Mouse (Mus musculus) layer of hippocampus, adult 9-11 months (tissue): ENCODE measurements at regions not wholly inside any gene's neighbourhood (a gene's known extent, or its start where the extent isn't known, plus 50 kb on each side); places are given as distances from the start of the nearest gene placed in this dataset.

Source experiments
- DNase-seq: peaks from one replicate; pipeline ENCODE4 v3.0.0; 2022

DNA sequence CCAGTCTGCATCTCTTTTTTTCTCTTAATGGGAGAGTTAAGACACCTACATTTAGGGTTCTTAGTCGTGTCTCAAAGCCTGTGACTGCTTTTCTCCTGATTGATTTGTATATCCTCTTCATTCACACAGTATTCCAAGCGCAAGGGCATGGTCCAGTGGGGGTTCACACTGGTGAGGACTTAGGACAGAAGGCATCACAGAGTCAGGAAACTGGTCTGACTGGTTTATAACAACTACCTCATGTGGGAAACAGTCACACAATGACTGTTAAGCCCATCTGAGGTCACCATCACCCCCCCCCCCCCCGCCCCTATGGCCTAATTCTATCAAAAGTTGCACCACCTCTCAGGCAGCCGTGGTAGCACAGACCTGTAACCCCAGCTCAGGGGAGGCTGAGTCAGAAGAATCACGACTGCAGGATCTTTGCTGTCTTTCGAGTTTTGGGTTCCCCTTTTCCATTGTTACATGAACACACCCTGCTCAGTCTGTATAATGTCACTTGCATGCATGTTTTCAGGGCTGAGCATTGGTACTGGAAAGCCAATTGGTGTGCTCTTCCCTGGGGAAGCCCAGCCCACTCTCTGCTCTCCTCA, 155.2 kb downstream of the Zfp706 start:
- DNase-seq = no peak

DNA sequence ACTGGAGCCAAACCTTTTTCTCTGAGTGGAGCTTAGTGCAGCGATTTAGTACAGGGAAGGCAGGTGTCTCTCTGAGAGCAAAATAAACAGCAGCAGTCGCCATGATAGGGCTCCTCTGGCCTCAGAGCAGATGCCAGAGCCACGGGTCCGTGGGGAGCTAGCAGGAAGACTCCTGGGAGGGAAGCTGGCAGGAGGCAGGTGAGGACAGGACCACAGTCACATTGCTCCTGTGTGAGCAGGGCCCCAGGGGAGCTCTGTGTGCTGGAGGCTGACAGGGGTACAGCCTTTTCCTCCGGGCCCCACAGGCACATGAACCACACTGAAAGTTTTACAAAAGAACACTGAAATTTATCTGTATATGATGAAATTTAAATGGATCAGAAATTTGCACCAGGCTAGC, 159.3 kb downstream of the Zfp706 start:
- no peak for DNase-seq

DNA sequence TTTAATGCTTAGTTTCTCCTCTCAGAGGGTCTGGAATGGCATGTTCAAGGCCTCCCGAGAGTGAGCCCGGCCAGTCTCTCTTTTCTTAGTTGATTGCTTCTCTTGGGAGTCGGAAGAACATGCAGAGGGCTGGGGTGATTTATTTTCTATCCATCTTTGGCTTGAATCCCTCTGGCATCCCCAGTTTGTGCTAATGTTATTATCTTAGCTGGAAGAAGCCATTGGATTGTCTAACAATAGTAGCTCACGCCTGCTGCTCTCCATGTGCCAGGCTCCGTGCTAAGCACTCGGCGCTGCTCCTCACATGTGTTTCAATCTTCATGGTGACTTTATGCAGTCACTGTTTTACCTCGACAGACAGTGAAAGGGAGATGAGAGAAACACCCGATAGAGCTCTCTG, 160.8 kb downstream of the Zfp706 start:
- peak; percentile 29 for DNase-seq
